Mouse (Mus musculus) intestine, embryonic 14.5 days (tissue): ENCODE measurements at regions not wholly inside any gene's neighbourhood (a gene's known extent, or its start where the extent isn't known, plus 50 kb on each side); places are given as distances from the start of the nearest gene placed in this dataset.

Experiments used
- ATAC-seq: fragments of 200-750 bp; cut with Nextera tagmentation; replicated peaks from 2 replicates; pipeline ENCODE4 v1.8.0; 2017; ENCODE audit warnings: low read depth, moderate number of reproducible peaks, moderate TSS enrichment, moderate library complexity; ENCODE audit not compliant: low FRiP score, low TSS enrichment
- DNase-seq: peaks from one replicate; pipeline ENCODE4 v3.0.0-alpha.2; 2018; ENCODE audit warnings: low spot score
- H3K27ac ChIP-seq: fragments of 300-500 bp; sonication (generic); 2 replicates; pipeline ENCODE4 v1.5.1; 2014; ENCODE audit warnings: low read depth, mild to moderate bottlenecking, control low read depth
- H3K27me3 ChIP-seq: fragments of 300-500 bp; sonication (generic); replicated peaks from 2 replicates; pipeline ENCODE4 v1.6.1; 2014; ENCODE audit warnings: low read length, control low read depth; ENCODE audit not compliant: control insufficient read depth, insufficient read depth
- H3K36me3 ChIP-seq: fragments of 300-500 bp; sonication (generic); 2 replicates; pipeline ENCODE4 v1.6.1; 2014; ENCODE audit warnings: low read length, control low read depth; ENCODE audit not compliant: control insufficient read depth, insufficient read depth
- H3K4me1 ChIP-seq: fragments of 300-500 bp; sonication (generic); replicated peaks from 2 replicates; pipeline ENCODE4 v1.6.1; 2014; ENCODE audit warnings: low read length, control low read depth, mixed read lengths; ENCODE audit not compliant: control insufficient read depth, insufficient read depth
- H3K4me2 ChIP-seq: fragments of 300-500 bp; sonication (generic); 2 replicates; pipeline ENCODE4 v1.6.1; 2014; ENCODE audit warnings: low read length
- H3K4me3 ChIP-seq: fragments of 300-500 bp; sonication (generic); 2 replicates; pipeline ENCODE4 v1.5.1; 2014; ENCODE audit warnings: low read depth, low read length, control low read depth, mixed read lengths
- H3K9ac ChIP-seq: fragments of 300-500 bp; sonication (generic); 2 replicates; pipeline ENCODE4 v1.6.1; 2014; ENCODE audit warnings: mild to moderate bottlenecking, low read length
- H3K9me3 ChIP-seq: fragments of 300-500 bp; sonication (generic); 2 replicates; pipeline ENCODE4 v1.6.1; 2016; ENCODE audit warnings: low read length, control low read depth; ENCODE audit not compliant: control insufficient read depth
- WGBS: fragments of 180-500 bp; shearing (Covaris S2); extraction: QIAGEN DNeasy Blood & Tissue Kit; methylation state at CpG from one replicate; pipeline ENCODE4 v1.1.7; 2014; 5-methylcytosine and 5-hydroxymethylcytosine counted together

- ATAC-seq (no peak), DNase-seq (no peak)
- 0 out of 2 replicates have a peak, but pooled peaks cover 6% of the 10 kb centered on the region for H3K9me3 ChIP-seq
- no peak overlapping the region for H3K4me3 ChIP-seq
- no peaks in the 10 kb centered on the region for H3K36me3 ChIP-seq
- H3K4me2 ChIP-seq = no peak overlapping the region
- WGBS = 68% methylated on average over 3 of the region's 3 CpGs
- H3K9ac ChIP-seq = no peak overlapping the region
- H3K4me1 ChIP-seq = 0 out of 2 replicates have a peak, but pooled peaks cover 4% of the 10 kb centered on the region
- H3K27ac ChIP-seq = no peak overlapping the region
- H3K27me3 ChIP-seq = no peaks in the 10 kb centered on the region
Observed at GRCm38 (mm10) chr17:87189670-87190069, 76.1 kb downstream of the Mcfd2 start.
